Mouse (Mus musculus) erythroblast, embryonic 14.5 days (primary cell): ENCODE measurements around the gene Dhcr24.

Experiments
- GATA1 ChIP-seq: IDR thresholded peaks from 2 replicates; pipeline ENCODE4 v1.6.1; 2012; ENCODE audit warnings: low read length, inconsistent platforms, mixed read lengths
- TAL1 ChIP-seq: IDR thresholded peaks from 3 replicates; pipeline ENCODE4 v1.6.1; 2012; ENCODE audit warnings: low read length, inconsistent platforms, mixed read lengths

DNA sequence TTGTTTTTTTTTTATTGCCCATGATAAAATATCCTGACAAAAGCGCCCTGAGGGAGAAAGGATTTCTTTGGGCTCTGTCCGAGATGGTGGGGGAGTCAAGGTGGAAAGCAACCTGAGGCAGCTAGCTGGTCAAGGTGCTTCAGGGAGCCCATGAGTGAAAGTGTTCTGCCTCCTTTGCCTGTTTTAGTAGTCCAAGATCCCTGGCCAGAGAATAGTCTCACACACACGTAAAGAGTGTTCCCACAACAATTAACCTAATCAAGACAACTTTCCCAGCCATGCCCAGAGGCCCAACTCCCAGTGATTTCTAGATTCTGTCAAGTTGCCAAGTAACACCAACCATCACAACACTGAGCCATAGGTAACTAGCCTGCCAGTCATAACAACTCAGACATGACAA, 38.3 kb upstream of the Dhcr24 start:
- no peak for TF ChIP-seq TAL1
- TF ChIP-seq GATA1, result no peak
